Mouse (Mus musculus) 3134 (cell line): Measurements from ENCODE around the gene Scd2.

ENCODE experiments used
- DNase-seq: peaks from one replicate; pipeline ENCODE4 v3.0.0-alpha.2; 2011; ENCODE audit warnings: low spot score; ENCODE audit not compliant: insufficient read length; ENCODE audit errors: extremely low read depth

Gene Scd2

GRCm38 (mm10) chr19:44335876-44336662 lies 42.6 kb downstream of the Scd2 start:
- no peak for DNase-seq

GRCm38 (mm10) chr19:44349689-44350088 lies 56.2 kb downstream of the Scd2 start:
- DNase-seq: no peak

- DNase-seq: no peak
Observed at GRCm38 (mm10) chr19:44351756-44352155, 58.3 kb downstream of the Scd2 start.
